Mouse (Mus musculus) left cerebral cortex, postnatal 14 days (tissue): Measurements from ENCODE around the gene Fam84a. TPM values are rescaled to one million over a fixed set of nuclear protein-coding genes. Genes with fewer than 3 reads are reported as not detected.

Experiments
- DNase-seq, 2 experiments: peaks; one replicate each; pipeline ENCODE4 v3.0.0; 2021 to 2022; ENCODE audit warnings: low spot score in 2 of 2, mixed read lengths in 1 of 2
- intact Hi-C: fragments of 180-260 bp; cut with DNase I; formaldehyde crosslinking; loops from one replicate; pipeline ENCODE4 v1.15.1; 2025
- long read RNA-seq, 2 experiments: library from polyadenylated mRNA; stranded (forward); transcript quantifications; one replicate each; pipeline ENCODE4 v2.0.0; 2021
- total RNA-seq, 2 experiments: library from RNA; stranded (reverse); gene quantifications; 2 replicates each; pipeline ENCODE4 v1.2.3; 2021

Fam84a gene
- 10 to 100 TPM; 56.7 to 64.5 TPM for total RNA-seq
- long read RNA-seq, experiment 1, full-length matches to known transcripts, result 40 of 83 reads
- long read RNA-seq, experiment 1, partial matches to known transcripts, result 0 of 83 reads
- long read RNA-seq, experiment 1, other reads (novel, unspliced or antisense), result 43 of 83 reads
- long read RNA-seq, experiment 2, full-length matches to known transcripts, result 56 of 104 reads
- long read RNA-seq, experiment 2, partial matches to known transcripts, result 1 of 104 reads
- long read RNA-seq, experiment 2, other reads (novel, unspliced or antisense), result 47 of 104 reads

GRCm38 (mm10) chr12:14151921-14152320 is at the start of gene Fam84a:
TSS of gene Fam84a (minus strand) at chr12:14152054.
- peak; percentile 96 to 97 for DNase-seq
- intact Hi-C loops, result loop anchor here (5.0 to 10.0 kb wide), 5 partner anchors 165 to 857 kb away; no protein-coding TSS in a partner anchor

- intact Hi-C loops, result no loop called here
- no peak for DNase-seq
Observed at GRCm38 (mm10) chr12:14195479-14195878, 43.6 kb upstream of the Fam84a start.

- intact Hi-C loops, result no loop called here
- DNase-seq, result no peak
Observed at GRCm38 (mm10) chr12:14186689-14187195, 34.9 kb upstream of the Fam84a start.

- DNase-seq, result peak in 1 of 2 experiments; percentile 12
- intact Hi-C loops, result no loop called here
Observed at GRCm38 (mm10) chr12:14165713-14166112, 13.9 kb upstream of the Fam84a start.

GRCm38 (mm10) chr12:14164936-14165335 is 13.1 kb upstream of the Fam84a start:
- no peak for DNase-seq
- intact Hi-C loops, result no loop called here

- intact Hi-C loops, result loop anchor here (5.0 to 10.0 kb wide), 5 partner anchors 165 to 858 kb away; no protein-coding TSS in a partner anchor
- DNase-seq, result peak; percentile 36 to 52
Observed at GRCm38 (mm10) chr12:14152426-14152825, 572 bp upstream of the Fam84a start.

- intact Hi-C loops, result loop anchor here (5.0 to 10.0 kb wide), 5 partner anchors 166 to 856 kb away; no protein-coding TSS in a partner anchor
- peak; percentile 47 to 70 for DNase-seq
Observed at GRCm38 (mm10) chr12:14150936-14151631, 770 bp downstream of the Fam84a start.

- intact Hi-C loops, result loop anchor here (5.0 to 10.0 kb wide), 5 partner anchors 167 to 856 kb away; no protein-coding TSS in a partner anchor
Observed at GRCm38 (mm10) chr12:14150568-14150909, 1.3 kb downstream of the Fam84a start.

GRCm38 (mm10) chr12:14149843-14150567 is 1.8 kb downstream of the Fam84a start:
- intact Hi-C loops, result loop anchor here (5.0 to 10.0 kb wide), 5 partner anchors 167 to 855 kb away; no protein-coding TSS in a partner anchor
- DNase-seq, result peak; percentile 81

More at GRCm38 (mm10) chr12:14150568-14150909, 1.3 kb downstream of the Fam84a start:
- DNase-seq, result no peak

GRCm38 (mm10) chr12:14149022-14149842 is 2.6 kb downstream of the Fam84a start:
- DNase-seq, result peak; percentile 6 to 18
- intact Hi-C loops, result no loop called here

GRCm38 (mm10) chr12:14137046-14137445 is 14.8 kb downstream of the Fam84a start:
- intact Hi-C loops, result no loop called here
- no peak for DNase-seq

GRCm38 (mm10) chr12:14114730-14115129 is 37.1 kb downstream of the Fam84a start:
- intact Hi-C loops, result no loop called here
- peak in 1 of 2 experiments; percentile 2 for DNase-seq

GRCm38 (mm10) chr12:14096944-14097343 is 54.9 kb downstream of the Fam84a start:
- intact Hi-C loops, result loop anchor here (10.0 kb wide), 1 partner anchor 232 kb away; no protein-coding TSS in a partner anchor
- DNase-seq, result peak in 1 of 2 experiments; percentile 9
